Mouse (Mus musculus) midbrain, embryonic 10.5 days (tissue): ENCODE data around the gene Dcaf10. TPM values are rescaled to one million over a fixed set of nuclear protein-coding genes. Genes with fewer than 3 reads are reported as not detected.
"Not testable (repeated sequence)": the region's sequence is repeated elsewhere in the genome, so short reads cannot be mapped to it uniquely, and the experiment has no call there.

Experiments used
- DNase-seq: peaks from one replicate; pipeline ENCODE4 v3.0.0-alpha.2; 2017; ENCODE audit warnings: low spot score
- H3K27ac ChIP-seq: fragments of 300-500 bp; sonication (generic); replicated peaks from 2 replicates; pipeline ENCODE4 v1.5.1; 2016; ENCODE audit warnings: mild to moderate bottlenecking
- H3K27me3 ChIP-seq: fragments of 300-500 bp; sonication (generic); 2 replicates; pipeline ENCODE4 v1.6.1; 2016; ENCODE audit warnings: low read depth, mild to moderate bottlenecking; ENCODE audit not compliant: poor library complexity, severe bottlenecking
- H3K36me3 ChIP-seq: fragments of 300-500 bp; sonication (generic); 2 replicates; pipeline ENCODE4 v1.6.1; 2016; ENCODE audit warnings: mild to moderate bottlenecking, moderate library complexity
- H3K4me1 ChIP-seq: fragments of 300-500 bp; sonication (generic); 2 replicates; pipeline ENCODE4 v1.6.1; 2016
- H3K4me3 ChIP-seq: fragments of 300-500 bp; sonication (generic); 2 replicates; pipeline ENCODE4 v1.5.1; 2016; ENCODE audit warnings: mild to moderate bottlenecking, moderate library complexity
- H3K9me3 ChIP-seq: fragments of 300-500 bp; sonication (generic); replicated peaks from 2 replicates; pipeline ENCODE4 v1.6.1; 2016; ENCODE audit warnings: mild to moderate bottlenecking
- whole genome bisulfite sequencing: fragments of 180-500 bp; shearing (Covaris S2); methylation state at CpG from one replicate; pipeline ENCODE4 v1.1.7; 2016; 5-methylcytosine and 5-hydroxymethylcytosine counted together
- polyA plus RNA-seq: library from polyadenylated mRNA; unstranded; fragments of >200 nt; fragmentation: Nextera tagmentation; extraction: Ambion mirVana; gene quantifications from 2 replicates; pipeline ENCODE4 v1.2.1, GENCODE M21; 2016

Dcaf10 gene
- polyA plus RNA-seq, 1 experiment from 2014 or later: 8.1 TPM

GRCm38 (mm10) chr4:45371261-45371660 lies 29.4 kb downstream of the Dcaf10 start:
- DNase-seq: no peak
- Histone ChIP-seq H3K9me3 (no peaks in the 10 kb centered on the region), H3K4me1 (no peaks in the 10 kb centered on the region), H3K27me3 (no peaks in the 10 kb centered on the region), H3K4me3 (no peak overlapping the region), H3K36me3 (peaks cover 71% of the 10 kb centered on the region), H3K27ac (no peak overlapping the region)
- 91% methylated on average over 3 of the region's 3 CpGs for WGBS

DNA sequence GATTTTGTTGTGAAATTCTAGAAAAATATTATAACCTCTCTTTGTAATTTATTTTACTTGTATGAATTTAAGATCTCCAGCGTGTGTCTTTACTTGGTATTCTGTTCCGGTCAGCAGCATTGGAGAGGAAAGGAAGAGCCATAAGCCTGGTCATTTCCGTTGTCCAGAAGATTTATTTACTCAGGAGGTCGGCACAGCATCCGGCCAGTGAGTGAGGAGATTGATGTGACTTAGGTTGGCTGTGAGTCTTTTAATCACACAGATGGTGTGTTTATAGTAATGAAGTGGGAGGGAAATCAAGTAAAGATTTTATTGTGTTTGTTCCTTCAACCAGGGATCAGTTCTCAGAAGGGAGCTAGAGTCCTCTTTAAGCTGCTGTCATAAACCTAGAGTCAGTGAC lies 33.0 kb downstream of the Dcaf10 start:
- H3K36me3 ChIP-seq: peaks cover 78% of the 10 kb centered on the region
- H3K4me3 ChIP-seq: no peak overlapping the region
- H3K27ac ChIP-seq: no peak overlapping the region
- no peaks in the 10 kb centered on the region for H3K9me3 ChIP-seq
- 97% methylated on average over 5 of the region's 5 CpGs for WGBS
- H3K4me1 ChIP-seq: no peaks in the 10 kb centered on the region
- no peaks in the 10 kb centered on the region for H3K27me3 ChIP-seq
- no peak for DNase-seq

DNA sequence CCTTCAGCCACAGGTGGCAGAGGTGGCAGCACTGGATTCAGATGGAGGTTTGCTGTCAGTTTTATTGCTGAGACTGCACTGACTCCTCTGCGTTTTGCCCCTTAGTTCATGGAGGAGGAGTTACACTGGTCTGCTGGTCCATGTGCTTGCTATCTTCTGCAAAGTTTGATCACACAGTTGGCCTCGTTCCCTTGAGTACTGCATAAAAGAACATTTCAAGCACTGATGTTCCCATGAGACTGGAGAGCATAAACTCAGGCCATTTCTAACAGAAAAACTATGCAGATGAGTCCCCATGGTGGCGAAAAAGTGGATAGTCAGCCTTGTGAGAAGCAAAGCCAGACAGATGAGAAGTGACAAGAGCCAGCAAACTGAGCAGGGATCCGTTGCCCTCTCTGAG lies 34.7 kb downstream of the Dcaf10 start:
- DNase-seq: no peak
- H3K36me3 ChIP-seq: peaks cover 63% of the 10 kb centered on the region
- WGBS: 87% methylated on average over 4 of the region's 4 CpGs

DNA sequence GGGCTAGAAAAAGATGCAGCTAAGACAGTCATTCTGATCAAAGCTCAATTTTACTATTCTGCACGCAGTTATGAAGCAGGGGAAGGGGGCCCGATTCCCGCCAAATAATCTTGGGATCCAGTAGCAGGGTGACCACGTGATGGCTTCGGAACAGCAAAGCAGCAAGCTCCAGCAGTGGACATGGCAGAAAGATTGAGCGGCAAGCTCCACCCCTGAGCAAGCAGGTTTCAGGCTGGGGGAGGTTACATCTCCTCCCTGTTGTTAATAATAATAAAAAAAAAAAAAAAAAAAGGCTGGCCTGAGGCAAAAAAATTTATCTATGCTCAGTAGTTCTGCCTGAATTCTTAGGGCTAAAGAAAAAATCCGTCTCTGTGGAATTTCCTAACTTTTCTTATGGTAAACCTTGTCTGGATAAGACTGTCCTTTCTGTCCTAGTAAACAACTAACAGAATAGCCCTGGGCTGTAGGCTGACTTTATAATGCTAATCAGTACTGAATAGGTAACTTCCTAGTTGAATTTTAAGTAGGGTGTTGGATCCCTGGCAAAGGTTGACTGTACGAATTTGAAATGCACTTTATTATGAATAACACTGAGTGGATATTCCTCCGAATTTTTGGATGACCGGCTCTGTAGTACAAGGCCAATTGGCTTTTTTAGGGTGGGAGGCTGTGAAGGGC lies 39.1 kb downstream of the Dcaf10 start:
- not testable (repeated sequence) for H3K27ac ChIP-seq, DNase-seq, H3K4me1 ChIP-seq, H3K9me3 ChIP-seq, H3K4me3 ChIP-seq, H3K27me3 ChIP-seq
- H3K36me3 ChIP-seq: peaks cover 20% of the 10 kb centered on the region
- WGBS: 90% methylated on average over 10 of the region's 10 CpGs

More for the DNA sequence above, 34.7 kb downstream of the Dcaf10 start:
- Histone ChIP-seq H3K4me3 (no peak overlapping the region), H3K4me1 (no peaks in the 10 kb centered on the region), H3K9me3 (no peaks in the 10 kb centered on the region), H3K27me3 (no peaks in the 10 kb centered on the region), H3K27ac (no peak overlapping the region)

DNA sequence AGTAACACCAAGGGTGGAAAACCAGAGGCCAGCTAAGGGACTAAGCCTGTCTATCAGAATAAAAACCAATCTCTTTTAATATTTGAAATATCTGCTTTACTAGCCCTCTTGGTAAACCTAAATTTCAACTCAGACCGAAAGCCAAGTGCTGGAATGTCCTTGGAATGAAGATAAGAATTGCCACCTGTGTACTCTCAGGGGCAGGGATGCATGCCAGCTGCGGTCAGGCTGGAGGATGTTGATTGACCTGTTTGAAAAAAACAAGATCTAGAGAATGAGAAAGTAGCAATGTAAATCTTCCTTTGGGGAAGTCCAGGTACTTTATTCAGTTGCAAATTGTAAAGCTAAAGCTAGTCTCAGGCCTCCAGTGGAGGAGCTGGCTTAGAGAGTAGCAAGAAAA lies 40.2 kb downstream of the Dcaf10 start:
- not testable (repeated sequence) for H3K4me1 ChIP-seq, DNase-seq, H3K27ac ChIP-seq

DNA sequence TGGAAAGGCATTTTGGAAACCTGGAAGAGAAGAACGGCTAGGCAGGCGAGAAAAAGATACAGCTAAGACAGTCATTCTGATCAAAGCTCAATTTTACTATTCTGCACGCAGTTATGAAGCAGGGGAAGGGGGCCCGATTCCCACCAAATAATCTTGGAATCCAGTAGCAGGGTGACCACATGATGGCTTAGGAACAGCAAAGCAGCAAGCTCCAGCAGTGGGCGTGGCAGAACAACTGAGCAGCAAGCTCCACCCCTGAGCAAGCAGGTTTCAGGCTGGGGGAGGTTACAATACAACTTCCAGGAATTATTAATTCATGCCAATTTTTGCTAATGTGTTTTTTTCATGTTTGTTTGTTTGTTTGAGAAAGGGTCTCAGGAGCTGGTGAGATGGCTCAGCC lies 45.4 kb downstream of the Dcaf10 start:
- WGBS: 91% methylated on average over 5 of the region's 5 CpGs
- not testable (repeated sequence) for H3K4me3 ChIP-seq

More for the DNA sequence above, 40.2 kb downstream of the Dcaf10 start:
- H3K27me3 ChIP-seq, H3K36me3 ChIP-seq, H3K4me3 ChIP-seq, H3K9me3 ChIP-seq: not testable (repeated sequence)
- 80% methylated on average over 2 of the region's 2 CpGs for WGBS

DNA sequence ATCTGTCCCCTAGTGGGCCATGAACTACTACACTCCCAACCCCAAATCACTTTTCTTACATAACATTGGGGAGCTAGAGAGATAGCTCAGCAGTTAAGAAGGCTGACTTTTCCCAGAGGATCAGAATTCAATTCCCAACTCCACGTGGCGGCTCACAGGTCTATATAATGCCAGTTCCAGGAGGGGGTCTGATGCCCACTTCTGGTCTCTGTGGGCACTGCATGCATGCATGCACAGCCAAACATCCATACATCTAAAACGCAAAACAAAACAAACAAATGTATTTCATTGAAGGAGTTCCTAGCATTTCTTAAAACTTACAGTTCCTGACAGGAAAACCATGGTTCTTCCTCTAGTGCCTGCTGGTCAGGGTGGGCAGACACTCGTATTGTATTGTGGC lies 50.2 kb downstream of the Dcaf10 start:
- Histone ChIP-seq H3K9me3 (no peaks in the 10 kb centered on the region), H3K27ac (no peak overlapping the region), H3K4me3 (no peak overlapping the region), H3K4me1 (peaks cover 6% of the 10 kb centered on the region; the same call in 1 of the 2 replicates), H3K27me3 (no peaks in the 10 kb centered on the region), H3K36me3 (peaks cover 16% of the 10 kb centered on the region)
- WGBS: 71% methylated on average over 4 of the region's 4 CpGs
- no peak for DNase-seq

More for the DNA sequence above, 45.4 kb downstream of the Dcaf10 start:
- not testable (repeated sequence) for H3K27me3 ChIP-seq, H3K4me1 ChIP-seq, H3K9me3 ChIP-seq, H3K36me3 ChIP-seq, DNase-seq, H3K27ac ChIP-seq

DNA sequence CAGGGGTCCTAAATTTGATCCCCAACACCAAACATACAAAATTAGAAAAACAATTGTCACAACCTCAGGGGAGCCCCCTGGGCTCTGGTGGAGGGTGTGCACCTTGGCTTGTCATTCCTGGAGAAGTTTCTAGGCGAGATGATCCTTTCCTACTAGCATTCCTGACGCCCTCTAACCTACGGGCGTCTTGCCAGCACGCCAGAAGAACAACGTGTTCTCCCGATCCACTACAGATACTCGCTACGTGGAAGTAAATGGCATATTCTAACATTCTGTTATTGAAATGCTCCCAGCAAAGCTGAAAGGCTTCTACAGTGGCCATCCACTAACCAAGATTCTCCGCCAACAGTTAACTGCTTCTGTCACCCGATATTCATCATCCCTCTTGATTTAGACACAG lies 50.7 kb downstream of the Dcaf10 start:
- H3K27ac ChIP-seq: no peak overlapping the region
- no peaks in the 10 kb centered on the region for H3K27me3 ChIP-seq
- H3K4me3 ChIP-seq: no peak overlapping the region
- WGBS: 82% methylated on average over 11 of the region's 11 CpGs
- H3K9me3 ChIP-seq: no peaks in the 10 kb centered on the region
- no peak for DNase-seq
- peaks cover 6% of the 10 kb centered on the region; the same call in 1 of the 2 replicates for H3K4me1 ChIP-seq
- H3K36me3 ChIP-seq: peaks cover 21% of the 10 kb centered on the region

- Histone ChIP-seq H3K9me3 (no peaks in the 10 kb centered on the region), H3K4me3 (no peak overlapping the region), H3K36me3 (peaks cover 25% of the 10 kb centered on the region), H3K27ac (no peak overlapping the region), H3K27me3 (no peaks in the 10 kb centered on the region), H3K4me1 (peaks cover 6% of the 10 kb centered on the region; the same call in 1 of the 2 replicates)
- DNase-seq: no peak
- 91% methylated on average over 8 of the region's 8 CpGs for WGBS
Observed at GRCm38 (mm10) chr4:45392994-45393393, 51.1 kb downstream of the Dcaf10 start.

- Histone ChIP-seq H3K27me3 (no peaks in the 10 kb centered on the region), H3K36me3 (peaks cover 32% of the 10 kb centered on the region), H3K27ac (no peak overlapping the region), H3K4me1 (peaks cover 6% of the 10 kb centered on the region; the same call in 1 of the 2 replicates), H3K9me3 (no peaks in the 10 kb centered on the region), H3K4me3 (no peak overlapping the region)
- 81% methylated on average over 5 of the region's 5 CpGs for WGBS
- DNase-seq: no peak
Observed at GRCm38 (mm10) chr4:45393658-45394057, 51.8 kb downstream of the Dcaf10 start.

- not testable (repeated sequence) for H3K4me3 ChIP-seq, H3K9me3 ChIP-seq, DNase-seq, H3K27me3 ChIP-seq, H3K27ac ChIP-seq, H3K4me1 ChIP-seq
- 90% methylated on average over 6 of the region's 6 CpGs for WGBS
- peaks cover 57% of the 10 kb centered on the region for H3K36me3 ChIP-seq
Observed at GRCm38 (mm10) chr4:45396211-45396610, 54.3 kb downstream of the Dcaf10 start.

DNA sequence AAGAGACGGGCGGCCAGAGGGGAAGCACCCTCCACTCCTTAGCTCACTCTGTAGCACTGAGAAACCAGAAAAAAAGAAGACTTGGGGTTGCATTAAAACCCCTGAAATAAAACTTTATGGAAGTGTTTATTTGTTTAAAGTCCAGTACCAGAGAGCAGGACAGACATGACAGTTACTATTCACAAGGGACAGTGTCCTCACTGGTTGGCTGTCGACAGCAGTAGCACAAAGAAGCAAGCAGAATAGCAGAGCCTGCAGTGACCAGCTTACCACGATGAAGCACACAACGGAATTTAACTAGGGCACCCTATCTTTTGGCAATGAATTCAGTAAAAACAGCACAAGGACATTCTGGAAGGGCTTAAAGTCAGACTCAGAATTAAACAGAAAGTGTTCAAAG lies 56.4 kb downstream of the Dcaf10 start:
- DNase-seq, H3K27ac ChIP-seq, H3K4me3 ChIP-seq, H3K4me1 ChIP-seq, H3K27me3 ChIP-seq, H3K9me3 ChIP-seq: not testable (repeated sequence)
- 91% methylated on average over 5 of the region's 5 CpGs for WGBS
- H3K36me3 ChIP-seq: peaks cover 78% of the 10 kb centered on the region

GRCm38 (mm10) chr4:45399421-45400210 lies 57.7 kb downstream of the Dcaf10 start:
- H3K4me1 ChIP-seq: peaks cover under 1% of the 10 kb centered on the region; the same call in 1 of the 2 replicates
- no peak for DNase-seq
- H3K27ac ChIP-seq: no peak overlapping the region
- H3K27me3 ChIP-seq: no peaks in the 10 kb centered on the region
- no peak overlapping the region for H3K4me3 ChIP-seq
- peaks cover 91% of the 10 kb centered on the region for H3K36me3 ChIP-seq
- WGBS: 96% methylated on average over 45 of the region's 45 CpGs
- no peaks in the 10 kb centered on the region for H3K9me3 ChIP-seq
